Mouse (Mus musculus): Measurements from ENCODE around the gene Tnrc6b. TPM values are rescaled to one million over a fixed set of nuclear protein-coding genes. Genes with fewer than 3 reads are reported as not detected.

Gene Tnrc6b
- total RNA-seq, 2 experiments from 2014 or later, result 20.0 to 48.8 TPM

- 0 out of 2 replicates have a peak, but pooled peaks have one; percentile 20 for ATAC-seq (replicated peaks; ENCODE audit: poor library complexity, severe bottlenecking)
Measured at GRCm38 (mm10) chr15:80780154-80780751, 69.1 kb downstream of the Tnrc6b start.

GRCm38 (mm10) chr15:80781218-80781806 lies 70.2 kb downstream of the Tnrc6b start:
- no peak for ATAC-seq (replicated peaks; ENCODE audit: poor library complexity, severe bottlenecking)

- ATAC-seq (replicated peaks; ENCODE audit: poor library complexity, severe bottlenecking), result peak; percentile 53
Measured at GRCm38 (mm10) chr15:80784553-80784971, 73.4 kb downstream of the Tnrc6b start.

GRCm38 (mm10) chr15:80785699-80786098 lies 74.6 kb downstream of the Tnrc6b start:
- no peak for ATAC-seq (replicated peaks; ENCODE audit: poor library complexity, severe bottlenecking)

- ATAC-seq (replicated peaks; ENCODE audit: poor library complexity, severe bottlenecking), result no peak
Measured at GRCm38 (mm10) chr15:80787746-80788145, 76.6 kb downstream of the Tnrc6b start.

- peak; percentile 98 for ATAC-seq (replicated peaks; ENCODE audit: poor library complexity, severe bottlenecking)
Measured at GRCm38 (mm10) chr15:80792556-80792955, 81.4 kb downstream of the Tnrc6b start.

GRCm38 (mm10) chr15:80795076-80795475 lies 84.0 kb downstream of the Tnrc6b start:
- ATAC-seq (replicated peaks; ENCODE audit: poor library complexity, severe bottlenecking), result no peak

- peak; percentile 43 for ATAC-seq (replicated peaks; ENCODE audit: poor library complexity, severe bottlenecking)
Measured at GRCm38 (mm10) chr15:80797757-80798156, 86.6 kb downstream of the Tnrc6b start.

- ATAC-seq (replicated peaks; ENCODE audit: poor library complexity, severe bottlenecking), result peak; percentile 81
Measured at GRCm38 (mm10) chr15:80798367-80799073, 87.4 kb downstream of the Tnrc6b start.

GRCm38 (mm10) chr15:80799074-80799633 lies 88.0 kb downstream of the Tnrc6b start:
- peak; percentile 12 for ATAC-seq (replicated peaks; ENCODE audit: poor library complexity, severe bottlenecking)

GRCm38 (mm10) chr15:80799634-80800137 lies 88.6 kb downstream of the Tnrc6b start:
- peak; percentile 43 for ATAC-seq (replicated peaks; ENCODE audit: poor library complexity, severe bottlenecking)

GRCm38 (mm10) chr15:80800201-80800600 lies 89.1 kb downstream of the Tnrc6b start:
- no peak for ATAC-seq (replicated peaks; ENCODE audit: poor library complexity, severe bottlenecking)

- ATAC-seq (replicated peaks; ENCODE audit: poor library complexity, severe bottlenecking), result 0 out of 2 replicates have a peak, but pooled peaks have one; percentile 6
Measured at GRCm38 (mm10) chr15:80800765-80801164, 89.7 kb downstream of the Tnrc6b start.

GRCm38 (mm10) chr15:80801597-80801996 lies 90.5 kb downstream of the Tnrc6b start:
- ATAC-seq (replicated peaks; ENCODE audit: poor library complexity, severe bottlenecking), result no peak

GRCm38 (mm10) chr15:80807162-80807561 lies 96.0 kb downstream of the Tnrc6b start:
- no peak for ATAC-seq (replicated peaks; ENCODE audit: poor library complexity, severe bottlenecking)

- no peak for ATAC-seq (replicated peaks; ENCODE audit: poor library complexity, severe bottlenecking)
Measured at GRCm38 (mm10) chr15:80810226-80810625, 99.1 kb downstream of the Tnrc6b start.

GRCm38 (mm10) chr15:80812840-80813239 lies 101.7 kb downstream of the Tnrc6b start:
- ATAC-seq (replicated peaks; ENCODE audit: poor library complexity, severe bottlenecking), result peak; percentile 93

- peak; percentile 72 for ATAC-seq (replicated peaks; ENCODE audit: poor library complexity, severe bottlenecking)
Measured at GRCm38 (mm10) chr15:80814792-80815191, 103.7 kb downstream of the Tnrc6b start.

- ATAC-seq (replicated peaks; ENCODE audit: poor library complexity, severe bottlenecking), result no peak
Measured at GRCm38 (mm10) chr15:80822276-80822675, 111.2 kb downstream of the Tnrc6b start.

GRCm38 (mm10) chr15:80831170-80831569 lies 120.1 kb downstream of the Tnrc6b start:
- no peak for ATAC-seq (replicated peaks; ENCODE audit: poor library complexity, severe bottlenecking)

GRCm38 (mm10) chr15:80832808-80833207 lies 121.7 kb downstream of the Tnrc6b start:
- peak; percentile 84 for ATAC-seq (replicated peaks; ENCODE audit: poor library complexity, severe bottlenecking)
